Mouse (Mus musculus): ENCODE data around the gene Ltbp2. TPM values are rescaled to one million over a fixed set of nuclear protein-coding genes. Genes with fewer than 3 reads are reported as not detected.

Gene Ltbp2
- total and polyA plus RNA-seq, 2 experiments from 2014 or later: 1.1 to 8.1 TPM

GRCm38 (mm10) chr12:84786091-84786490 lies 90.2 kb downstream of the Ltbp2 start:
- no peak overlapping the region for H3K9ac ChIP-seq (replicated peaks; ENCODE audit: low read depth, low read length)
- ATAC-seq (ENCODE audit: insufficient read depth, low read depth) (no peak), DNase-seq (ENCODE audit: low spot score) (no peak)
- no peak overlapping the region for H3K4me3 ChIP-seq (ENCODE audit: low read depth, low read length)
- H3K27ac ChIP-seq (ENCODE audit: low read depth): no peak overlapping the region
- H3K9me3 ChIP-seq (replicated peaks; ENCODE audit: control insufficient read depth, low read length): no peaks in the 10 kb centered on the region
- no peaks in the 10 kb centered on the region for H3K36me3 ChIP-seq (replicated peaks; ENCODE audit: control insufficient read depth, insufficient read depth, low read length)
- 74% methylated on average over 5 of the region's 5 CpGs for WGBS
- H3K4me2 ChIP-seq (ENCODE audit: low read depth, low read length): no peak overlapping the region
- peaks cover 68% of the 10 kb centered on the region for H3K27me3 ChIP-seq (ENCODE audit: control insufficient read depth, insufficient read depth, low read length)
- no peaks in the 10 kb centered on the region for H3K4me1 ChIP-seq (ENCODE audit: control insufficient read depth, insufficient read depth)
- TF ChIP-seq EP300 (IDR thresholded peaks at IDR 0.05; ENCODE audit: low read depth): no peak
- TF ChIP-seq CTCF (IDR thresholded peaks at IDR 0.05; ENCODE audit: low read depth): no peak

GRCm38 (mm10) chr12:84784604-84785381 lies 91.5 kb downstream of the Ltbp2 start:
- H3K9me3 ChIP-seq (replicated peaks; ENCODE audit: control insufficient read depth, low read length): no peaks in the 10 kb centered on the region
- peak; percentile 87 for ATAC-seq (ENCODE audit: insufficient read depth, low read depth)
- no peak overlapping the region for H3K9ac ChIP-seq (replicated peaks; ENCODE audit: low read depth, low read length)
- peaks cover 55% of the 10 kb centered on the region for H3K27me3 ChIP-seq (ENCODE audit: control insufficient read depth, insufficient read depth, low read length)
- no peaks in the 10 kb centered on the region for H3K4me1 ChIP-seq (ENCODE audit: control insufficient read depth, insufficient read depth)
- 0 out of 2 replicates have a peak overlapping the region, but pooled peaks have one; percentile 7 for H3K4me2 ChIP-seq (ENCODE audit: low read depth, low read length)
- no peaks in the 10 kb centered on the region for H3K36me3 ChIP-seq (replicated peaks; ENCODE audit: control insufficient read depth, insufficient read depth, low read length)
- DNase-seq (ENCODE audit: low spot score): peak; percentile 88
- H3K27ac ChIP-seq (ENCODE audit: low read depth): no peak overlapping the region
- WGBS: 29% methylated on average over 25 of the region's 25 CpGs
- TF ChIP-seq EP300 (IDR thresholded peaks at IDR 0.05; ENCODE audit: low read depth): no peak
- TF ChIP-seq CTCF (IDR thresholded peaks at IDR 0.05; ENCODE audit: low read depth): peak; percentile 96
- H3K4me3 ChIP-seq (ENCODE audit: low read depth, low read length): no peak overlapping the region

- no peak overlapping the region for H3K4me2 ChIP-seq (ENCODE audit: low read depth, low read length)
- H3K9me3 ChIP-seq (replicated peaks; ENCODE audit: control insufficient read depth, low read length): no peaks in the 10 kb centered on the region
- H3K4me1 ChIP-seq (ENCODE audit: control insufficient read depth, insufficient read depth): peaks cover 13% of the 10 kb centered on the region
- no peak overlapping the region for H3K9ac ChIP-seq (replicated peaks; ENCODE audit: low read depth, low read length)
- H3K36me3 ChIP-seq (replicated peaks; ENCODE audit: control insufficient read depth, insufficient read depth, low read length): 0 out of 2 replicates have a peak, but pooled peaks cover 4% of the 10 kb centered on the region
- H3K27ac ChIP-seq (ENCODE audit: low read depth): no peak overlapping the region
- no peak for DNase-seq (ENCODE audit: low spot score)
- no peak for ATAC-seq (ENCODE audit: insufficient read depth, low read depth)
- H3K4me3 ChIP-seq (ENCODE audit: low read depth, low read length): no peak overlapping the region
- TF ChIP-seq CTCF (IDR thresholded peaks at IDR 0.05; ENCODE audit: low read depth) (no peak), EP300 (IDR thresholded peaks at IDR 0.05; ENCODE audit: low read depth) (no peak)
- no peaks in the 10 kb centered on the region for H3K27me3 ChIP-seq (ENCODE audit: control insufficient read depth, insufficient read depth, low read length)
Measured at GRCm38 (mm10) chr12:84776229-84776628, 100.1 kb downstream of the Ltbp2 start.

- Histone ChIP-seq H3K9ac (replicated peaks; ENCODE audit: low read depth, low read length) (no peak overlapping the region), H3K4me3 (ENCODE audit: low read depth, low read length) (no peak overlapping the region), H3K4me2 (ENCODE audit: low read depth, low read length) (peak overlapping the region; percentile 90), H3K27ac (ENCODE audit: low read depth) (no peak overlapping the region), H3K4me1 (ENCODE audit: control insufficient read depth, insufficient read depth) (peaks cover 13% of the 10 kb centered on the region), H3K27me3 (ENCODE audit: control insufficient read depth, insufficient read depth, low read length) (no peaks in the 10 kb centered on the region), H3K9me3 (replicated peaks; ENCODE audit: control insufficient read depth, low read length) (no peaks in the 10 kb centered on the region), H3K36me3 (replicated peaks; ENCODE audit: control insufficient read depth, insufficient read depth, low read length) (0 out of 2 replicates have a peak, but pooled peaks cover 10% of the 10 kb centered on the region)
- 74% methylated on average over 6 of the region's 6 CpGs for WGBS
- ATAC-seq (ENCODE audit: insufficient read depth, low read depth) (no peak), DNase-seq (ENCODE audit: low spot score) (no peak)
- no peak for TF ChIP-seq EP300 (IDR thresholded peaks at IDR 0.05; ENCODE audit: low read depth)
- no peak for TF ChIP-seq CTCF (IDR thresholded peaks at IDR 0.05; ENCODE audit: low read depth)
Measured at GRCm38 (mm10) chr12:84774376-84774775, 102.0 kb downstream of the Ltbp2 start.

GRCm38 (mm10) chr12:84773476-84773875 lies 102.9 kb downstream of the Ltbp2 start:
- peak overlapping the region; percentile 98 for H3K27ac ChIP-seq (ENCODE audit: low read depth)
- 0 out of 2 replicates have a peak, but pooled peaks cover 10% of the 10 kb centered on the region for H3K36me3 ChIP-seq (replicated peaks; ENCODE audit: control insufficient read depth, insufficient read depth, low read length)
- DNase-seq (ENCODE audit: low spot score) (no peak), ATAC-seq (ENCODE audit: insufficient read depth, low read depth) (no peak; the same call in none of the 2 replicates)
- H3K27me3 ChIP-seq (ENCODE audit: control insufficient read depth, insufficient read depth, low read length): no peaks in the 10 kb centered on the region
- H3K4me1 ChIP-seq (ENCODE audit: control insufficient read depth, insufficient read depth): peaks cover 13% of the 10 kb centered on the region
- peak overlapping the region; percentile 92 for H3K4me3 ChIP-seq (ENCODE audit: low read depth, low read length)
- no peaks in the 10 kb centered on the region for H3K9me3 ChIP-seq (replicated peaks; ENCODE audit: control insufficient read depth, low read length)
- peak overlapping the region; percentile 90 for H3K4me2 ChIP-seq (ENCODE audit: low read depth, low read length)
- 1% methylated on average over 20 of the region's 20 CpGs for WGBS
- TF ChIP-seq CTCF (IDR thresholded peaks at IDR 0.05; ENCODE audit: low read depth): no peak
- no peak for TF ChIP-seq EP300 (IDR thresholded peaks at IDR 0.05; ENCODE audit: low read depth)
- peak overlapping the region; percentile 70 for H3K9ac ChIP-seq (replicated peaks; ENCODE audit: low read depth, low read length)
